Mouse (Mus musculus): Measurements from ENCODE around the gene Rab7. TPM values are rescaled to one million over a fixed set of nuclear protein-coding genes. Genes with fewer than 3 reads are reported as not detected.
A peak's percentile ranks its signal among the peaks of the same experiment; 100 is the strongest.
"Not testable (repeated sequence)": the region's sequence is repeated elsewhere in the genome, so short reads cannot be mapped to it uniquely, and the experiment has no call there.

Rab7 gene
- polyA plus RNA-seq, 2 experiments from 2014 or later = 264 to 299 TPM

GRCm38 (mm10) chr6:87997706-87998265 is 47.3 kb downstream of the Rab7 start:
- peak; percentile 74 for ATAC-seq

GRCm38 (mm10) chr6:87996606-87997005 is 48.5 kb downstream of the Rab7 start:
- ATAC-seq = no peak

- no peak for ATAC-seq
These were observed 49.6 kb downstream of the Rab7 start for GRCm38 (mm10) chr6:87995519-87995918.

GRCm38 (mm10) chr6:87993790-87994571 is 51.1 kb downstream of the Rab7 start:
- ATAC-seq = no peak

GRCm38 (mm10) chr6:87992733-87993132 is 52.3 kb downstream of the Rab7 start:
- no peak for ATAC-seq

- ATAC-seq = no peak
These were observed 53.2 kb downstream of the Rab7 start for GRCm38 (mm10) chr6:87991886-87992285.

GRCm38 (mm10) chr6:87991216-87991615 is 53.9 kb downstream of the Rab7 start:
- ATAC-seq = no peak

- ATAC-seq = no peak
These were observed 62.6 kb downstream of the Rab7 start for GRCm38 (mm10) chr6:87982506-87982905.

GRCm38 (mm10) chr6:87981547-87982256 is 63.4 kb downstream of the Rab7 start, which contains the start of gene H1fx:
Gene H1fx, minus strand, starts transcription at chr6:87981637.
- no peak for ATAC-seq

- ATAC-seq = no peak
These were observed 64.0 kb downstream of the Rab7 start for GRCm38 (mm10) chr6:87981030-87981485.

- ATAC-seq = no peak
These were observed 64.6 kb downstream of the Rab7 start for GRCm38 (mm10) chr6:87980374-87981029.

GRCm38 (mm10) chr6:87979728-87980127 is 65.3 kb downstream of the Rab7 start:
- no peak for ATAC-seq

- no peak for ATAC-seq
These were observed 75.0 kb downstream of the Rab7 start for GRCm38 (mm10) chr6:87970041-87970440.

- not testable (repeated sequence) for ATAC-seq
These were observed 82.6 kb downstream of the Rab7 start for GRCm38 (mm10) chr6:87962457-87962856.

Other genes starting within 250 kb of the Rab7 start
- 10 to 100 TPM; 10.1 to 12.7 TPM for gene Rab43, start 233.1 kb downstream of the Rab7 start, polyA plus RNA-seq (2017; shearing (Covaris generic))
- 1 to 10 TPM; 3.7 to 5.3 TPM for gene Gm45140, start 209.5 kb downstream of the Rab7 start, polyA plus RNA-seq (2017; shearing (Covaris generic))
- 10 to 100 TPM; 86.8 to 89.1 TPM for gene Isy1, start 206.5 kb downstream of the Rab7 start, polyA plus RNA-seq (2017; shearing (Covaris generic))
- gene Cnbp, start 194.2 kb downstream of the Rab7 start, polyA plus RNA-seq (2017; shearing (Covaris generic)) = 1,000 to 10,000 TPM in 1 of 2 experiments, 100 to 1,000 TPM in 1; 984 to 1,123 TPM
- gene Copg1, start 157.5 kb downstream of the Rab7 start, polyA plus RNA-seq (2017; shearing (Covaris generic)) = 100 to 1,000 TPM; 111 to 171 TPM
- 10 to 100 TPM; 38.6 to 48.4 TPM for gene Hmces, start 131.3 kb downstream of the Rab7 start, polyA plus RNA-seq (2017; shearing (Covaris generic))
- gene H1fx, start 63.6 kb downstream of the Rab7 start, polyA plus RNA-seq (2017; shearing (Covaris generic)) = not detected
- 100 to 1,000 TPM; 108 to 117 TPM for gene Rpn1, start 39.2 kb upstream of the Rab7 start, polyA plus RNA-seq (2017; shearing (Covaris generic))
- under 1 TPM in 1 of 2 experiments, not detected in 1; 0.09 TPM for gene Gata2, start 148.6 kb upstream of the Rab7 start, polyA plus RNA-seq (2017; shearing (Covaris generic))
- gene Dnajb8, start 177.0 kb upstream of the Rab7 start, polyA plus RNA-seq (2017; shearing (Covaris generic)) = not detected